Mouse (Mus musculus) telencephalon, adult 2 months (tissue): Measurements from ENCODE around the gene Tex48.

Experiments used
- DNase-seq: peaks from one replicate; pipeline ENCODE4 v3.0.0-alpha.2; 2011; ENCODE audit warnings: low read depth, low spot score

Tex48 gene

DNA sequence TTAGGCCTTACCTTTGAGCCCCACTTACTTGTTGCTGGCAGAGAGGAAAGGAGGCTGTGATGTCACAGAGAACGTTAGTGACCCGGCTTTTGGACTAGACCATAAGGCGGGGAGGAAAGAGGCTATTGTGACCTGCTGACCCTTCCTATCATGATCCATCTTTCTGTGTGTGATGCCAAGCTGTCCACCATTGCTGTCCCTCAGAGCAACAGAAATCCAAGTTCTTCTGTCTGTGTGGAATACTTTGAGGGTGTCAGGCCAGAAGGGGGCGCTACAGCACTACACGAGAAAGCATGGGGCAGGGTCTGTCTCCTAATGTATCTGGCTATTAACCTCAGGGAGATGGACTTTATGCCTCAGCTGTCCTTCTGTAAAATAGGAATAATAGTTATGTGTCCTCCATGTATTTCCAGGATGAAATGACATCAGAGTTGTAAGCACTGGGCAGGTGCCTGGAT is at the start of gene Tex48:
Gene Tex48, minus strand, starts transcription at position 51 of the 458 bp plus-strand sequence.
- no peak for DNase-seq

DNA sequence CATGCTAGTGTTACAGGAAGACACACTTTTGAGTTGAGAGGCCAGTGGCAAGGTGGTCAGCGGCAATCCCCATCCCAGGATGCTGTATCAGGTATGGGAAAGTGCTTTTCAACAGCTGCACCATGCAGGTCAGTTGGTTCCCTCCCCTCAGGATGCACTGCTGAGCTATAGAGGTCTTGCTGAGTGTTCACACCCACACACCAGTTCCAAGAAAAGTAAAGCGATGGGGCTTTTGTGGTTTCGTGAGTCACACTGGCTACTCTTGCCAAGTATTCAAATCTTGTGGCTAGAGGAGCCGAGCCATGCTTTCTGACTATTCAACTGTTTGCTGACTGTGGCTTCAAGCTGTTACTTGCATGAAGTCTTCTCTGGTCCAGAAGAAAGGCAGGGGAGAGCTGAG is 46.0 kb upstream of the Tex48 start:
- peak; percentile 80 for DNase-seq

DNA sequence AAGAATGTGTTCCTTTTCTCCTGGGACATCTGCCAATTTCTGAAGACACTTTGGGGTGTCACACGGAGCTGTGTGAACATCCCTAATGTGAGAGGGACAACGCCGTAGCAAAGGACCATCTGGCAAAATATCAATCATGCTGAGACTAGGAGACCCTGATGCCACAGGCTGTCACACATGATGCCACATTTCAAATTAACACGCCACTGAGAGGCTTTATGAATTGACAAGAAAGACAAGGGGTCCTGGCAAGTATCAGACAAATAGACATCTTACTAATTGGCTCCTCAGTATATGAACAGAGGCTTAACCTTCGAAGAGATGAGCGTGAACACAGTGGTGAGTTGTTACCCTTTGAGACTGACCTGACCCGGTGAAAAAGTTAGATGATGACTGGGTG is 43.5 kb upstream of the Tex48 start:
- no peak for DNase-seq

GRCm38 (mm10) chr4:63663279-63663678 is 41.1 kb upstream of the Tex48 start, which contains the start of gene Gm11214:
Gm11214 (minus strand) TSS chr4:63663379.
- DNase-seq: no peak

GRCm38 (mm10) chr4:63661857-63662256 is 39.6 kb upstream of the Tex48 start:
- no peak for DNase-seq

DNA sequence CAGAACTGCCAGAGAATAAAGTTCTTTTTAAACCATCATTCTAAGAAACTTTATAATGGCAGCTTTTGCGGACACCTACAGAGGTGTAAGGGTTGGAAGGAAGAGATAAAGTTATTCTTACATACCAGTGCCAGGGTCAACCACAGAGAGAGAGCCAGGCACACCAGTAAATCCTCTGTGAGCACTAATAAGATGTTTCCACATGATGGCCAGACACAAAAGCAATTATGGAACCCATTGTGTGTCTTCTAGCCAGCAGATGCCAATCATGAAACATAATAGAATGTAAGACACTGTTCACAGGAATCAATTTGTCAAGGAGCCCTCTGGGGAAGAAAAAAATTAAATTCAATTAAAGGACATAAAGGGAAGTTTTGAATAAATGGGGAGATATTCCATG is 39.2 kb upstream of the Tex48 start:
- DNase-seq: no peak

DNA sequence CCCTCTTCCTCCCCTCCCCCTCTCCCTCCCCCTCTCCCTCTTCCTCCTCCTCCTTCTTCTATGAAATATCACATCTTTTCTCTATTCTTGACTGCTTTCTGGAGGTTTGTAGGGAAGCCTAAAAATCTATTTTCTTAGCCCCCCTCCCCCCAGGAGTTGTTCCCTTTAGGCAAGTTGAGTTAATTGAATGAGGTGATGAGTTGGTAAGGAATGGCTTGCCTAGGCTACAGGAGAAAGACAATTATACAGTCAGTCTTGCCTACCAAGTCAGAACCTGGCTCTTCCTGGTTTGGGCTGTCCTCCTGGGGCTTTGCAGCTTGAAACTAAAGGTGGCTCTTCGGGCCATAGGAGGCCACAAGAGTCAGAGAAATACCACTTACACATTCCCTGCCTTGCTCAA is 37.5 kb upstream of the Tex48 start:
- DNase-seq: no peak

DNA sequence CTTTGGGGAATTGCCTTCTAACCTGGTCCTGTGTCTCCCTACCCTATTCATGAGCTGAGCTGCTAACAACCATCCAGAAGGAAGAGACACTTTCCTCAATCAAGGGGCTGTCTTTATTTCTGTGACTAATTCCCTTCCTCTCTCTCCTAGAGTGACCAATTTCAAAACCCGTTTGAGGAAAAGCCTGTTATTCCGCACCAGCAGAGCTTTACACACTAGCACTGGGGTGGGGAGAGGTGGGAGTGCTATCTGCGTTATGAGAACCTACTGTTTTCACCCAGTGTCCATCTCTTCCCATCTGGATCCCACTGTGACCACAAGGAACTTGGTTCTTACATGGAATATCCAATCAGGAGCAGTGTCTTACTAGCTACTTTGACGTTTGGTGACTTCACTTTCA is 36.9 kb upstream of the Tex48 start:
- DNase-seq: no peak

DNA sequence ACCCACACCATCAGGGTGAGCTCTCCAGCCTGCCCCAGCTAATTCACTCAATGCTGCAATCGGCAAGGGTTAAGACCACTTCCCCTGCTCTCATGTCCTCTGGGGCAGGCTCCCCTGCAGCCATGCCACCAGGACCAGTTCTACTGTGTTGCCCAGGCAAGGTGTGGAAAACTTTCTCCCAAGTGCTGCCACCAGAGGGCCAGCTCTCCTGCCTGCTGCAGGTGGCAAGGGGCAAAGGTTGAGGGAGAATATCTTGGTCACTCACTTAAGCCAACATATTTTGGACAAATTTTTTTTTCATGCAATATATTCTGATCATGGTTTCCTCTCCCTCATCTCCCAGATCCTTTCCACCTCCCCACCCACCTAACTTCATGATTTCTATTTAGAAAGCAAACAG is 32.2 kb upstream of the Tex48 start:
- no peak for DNase-seq

DNA sequence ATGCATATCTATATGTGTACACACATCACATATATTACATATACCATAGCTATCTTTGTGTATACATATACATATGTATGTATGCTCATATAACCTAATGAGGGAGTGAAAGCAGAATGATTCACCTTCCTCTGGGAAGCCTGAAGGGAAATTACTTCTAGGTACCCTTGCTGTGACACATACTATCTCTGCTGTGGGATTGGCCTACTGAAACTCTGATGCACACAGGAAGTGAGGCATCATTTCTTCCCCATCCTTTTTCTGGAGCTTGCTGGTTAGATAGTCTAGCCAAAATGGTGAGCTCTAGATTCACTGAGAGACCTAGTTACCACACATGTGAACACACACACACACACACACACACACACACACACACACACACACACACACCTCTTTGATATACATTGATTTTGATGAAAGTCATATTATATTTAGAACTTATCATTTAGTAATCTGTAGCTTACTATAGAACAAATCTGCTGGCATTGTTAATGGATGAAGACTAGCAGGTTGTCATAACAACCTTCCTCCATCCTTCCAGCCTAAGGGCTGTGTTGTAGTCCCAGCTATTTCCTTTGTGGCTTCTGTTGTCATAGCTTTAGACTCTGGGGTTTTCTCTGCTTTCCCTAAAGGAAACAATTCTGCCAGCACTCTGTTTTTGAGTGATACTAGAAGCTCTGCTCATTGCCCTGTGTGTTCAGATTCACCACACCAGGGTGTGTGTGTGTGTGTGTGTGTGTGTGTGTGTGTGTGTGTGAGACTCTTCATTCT is 21.9 kb upstream of the Tex48 start:
- no peak for DNase-seq

GRCm38 (mm10) chr4:63639842-63640241 is 17.6 kb upstream of the Tex48 start:
- DNase-seq: no peak

DNA sequence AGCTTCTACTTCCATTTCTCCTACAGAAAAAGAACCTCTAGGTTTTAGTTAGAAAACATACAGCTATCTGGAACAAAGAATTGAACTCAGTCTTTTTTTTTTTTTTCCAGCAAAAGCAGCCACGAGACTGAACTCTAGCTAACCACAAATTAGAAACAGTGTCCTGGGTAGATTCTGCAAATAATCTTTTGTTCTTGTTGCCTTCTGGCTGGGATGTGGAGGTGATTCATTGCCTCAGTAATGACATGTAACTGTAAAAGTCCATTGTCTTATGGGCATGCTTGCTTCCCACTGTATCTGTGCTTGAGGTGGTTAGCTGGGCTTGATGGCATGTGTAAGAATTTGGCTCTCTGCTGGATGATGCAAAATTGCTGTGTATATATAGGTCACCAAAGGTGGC is 16.4 kb upstream of the Tex48 start:
- DNase-seq: no peak

- no peak for DNase-seq
These were observed 11.0 kb upstream of the Tex48 start for GRCm38 (mm10) chr4:63633181-63633580.

DNA sequence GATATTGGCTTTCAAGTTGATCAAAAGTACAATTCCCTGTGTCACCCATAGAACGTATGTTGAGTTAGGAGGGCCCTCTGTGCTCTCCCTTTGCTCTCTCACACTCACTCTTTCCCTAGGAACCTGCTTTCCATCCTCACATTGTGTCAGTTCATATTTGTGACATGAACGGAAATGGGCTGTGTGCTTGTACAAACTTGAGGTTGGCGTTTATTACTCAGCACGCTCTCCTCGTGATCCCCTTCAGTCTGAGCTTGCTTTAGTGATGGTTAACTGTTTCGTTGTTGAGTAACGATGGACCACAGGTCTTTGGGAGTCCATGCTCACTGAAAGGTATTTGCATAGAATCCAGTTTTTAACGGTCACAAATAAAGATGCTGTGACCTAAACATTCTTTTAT is 4.9 kb upstream of the Tex48 start:
- DNase-seq: no peak

GRCm38 (mm10) chr4:63625563-63626080 is 3.4 kb upstream of the Tex48 start:
- DNase-seq: no peak

DNA sequence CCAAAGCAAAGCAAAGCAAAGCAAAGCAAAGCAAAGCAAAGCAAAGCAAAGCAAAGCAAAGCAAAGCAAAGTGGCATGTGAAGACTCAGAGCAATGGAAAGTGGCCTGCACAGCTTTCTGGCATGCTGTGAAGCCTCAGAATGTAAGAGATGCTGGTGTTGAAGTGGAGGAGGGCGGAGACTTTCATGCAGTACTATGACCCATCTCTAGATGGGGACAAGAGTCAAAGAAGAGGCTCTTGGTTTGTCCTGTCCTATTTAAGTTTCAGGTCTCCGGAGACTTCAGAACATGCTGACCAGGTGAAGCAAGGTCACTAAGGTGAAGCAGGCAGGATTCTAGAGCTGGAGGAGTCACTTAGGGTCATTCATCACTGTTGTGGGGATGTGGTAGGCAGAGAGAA is 367 bp downstream of the Tex48 start:
- DNase-seq: no peak

DNA sequence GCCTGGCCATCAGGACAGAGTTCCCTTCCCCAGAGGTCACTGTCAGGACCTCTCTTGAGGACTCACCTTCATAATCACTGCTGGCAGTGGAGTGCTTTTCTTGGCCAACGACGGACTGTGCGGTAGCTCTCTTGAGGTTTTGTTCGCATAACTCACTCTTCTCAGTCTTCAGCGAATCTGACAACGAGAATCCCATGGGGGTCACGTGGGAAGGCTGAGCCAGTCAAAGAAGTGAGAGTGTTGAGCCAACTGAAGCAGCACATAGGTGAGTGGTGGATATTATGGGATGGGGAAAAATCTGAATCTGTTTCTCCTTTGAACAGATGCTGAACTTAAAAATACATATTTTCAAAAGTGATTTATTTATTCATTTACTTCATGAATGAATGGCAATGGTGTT is 13.8 kb downstream of the Tex48 start:
- no peak for DNase-seq

DNA sequence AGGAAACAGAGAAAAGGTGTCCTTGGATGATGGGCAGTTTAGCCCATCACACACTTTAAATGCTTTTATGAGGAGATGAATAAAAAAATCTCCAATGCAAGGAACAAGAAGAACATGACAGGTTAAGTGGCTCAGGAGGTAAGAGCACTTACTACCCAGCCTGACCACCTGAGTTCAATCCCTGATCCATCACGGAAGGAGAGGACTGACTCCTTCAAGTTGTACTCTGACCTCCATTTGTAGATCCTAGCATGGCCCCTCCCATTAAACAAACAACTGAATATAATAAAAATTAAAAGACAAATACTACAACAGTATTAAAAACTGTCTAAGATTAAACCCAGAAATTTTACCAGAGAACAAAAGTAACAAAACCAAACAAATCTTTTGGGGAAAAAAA is 16.3 kb downstream of the Tex48 start:
- DNase-seq: no peak

- no peak for DNase-seq
These were observed 16.7 kb downstream of the Tex48 start for GRCm38 (mm10) chr4:63605545-63605944.

GRCm38 (mm10) chr4:63604945-63605344 is 17.3 kb downstream of the Tex48 start, which contains the start of gene Gm11213:
Gm11213 (minus strand) TSS chr4:63605261.
- DNase-seq: no peak

DNA sequence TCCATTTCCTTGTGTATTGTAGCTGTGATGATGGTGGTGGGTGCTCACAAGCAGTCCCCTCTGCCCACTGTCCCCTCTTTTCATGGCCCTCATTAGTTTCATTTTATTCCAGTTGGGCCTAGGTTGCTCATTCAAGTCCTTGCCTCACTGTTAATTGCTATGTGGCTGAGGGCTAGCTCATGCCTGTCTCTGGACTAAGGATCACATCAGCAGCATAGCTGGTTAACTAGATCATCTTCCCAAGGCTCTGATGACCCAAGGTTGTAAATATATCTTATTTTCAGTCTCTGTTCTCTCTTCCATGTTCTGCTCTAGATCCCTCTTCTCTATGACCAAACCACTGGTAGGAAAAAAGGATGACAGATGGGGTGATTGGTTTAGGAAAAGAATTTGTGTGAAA is 21.0 kb downstream of the Tex48 start:
- no peak for DNase-seq

GRCm38 (mm10) chr4:63600786-63601185 is 21.4 kb downstream of the Tex48 start:
- no peak for DNase-seq

GRCm38 (mm10) chr4:63596010-63596409 is 26.2 kb downstream of the Tex48 start:
- no peak for DNase-seq
